Mouse (Mus musculus) ES-Bruce4 (cell line): ENCODE measurements around the gene Mettl15. TPM values are rescaled to one million over a fixed set of nuclear protein-coding genes. Genes with fewer than 3 reads are reported as not detected.

Experiments used
- H3K27ac ChIP-seq: 2 replicates; pipeline ENCODE4 v1.5.1; 2012; ENCODE audit warnings: low read length, inconsistent platforms; ENCODE audit not compliant: insufficient read depth
- H3K27me3 ChIP-seq: 2 replicates; pipeline ENCODE4 v1.6.1; 2012; ENCODE audit warnings: mild to moderate bottlenecking, low read length, inconsistent platforms; ENCODE audit not compliant: control insufficient read depth, poor library complexity, insufficient read depth, severe bottlenecking
- H3K36me3 ChIP-seq: 2 replicates; pipeline ENCODE4 v1.6.1; 2012; ENCODE audit warnings: inconsistent platforms, mild to moderate bottlenecking, low read length, moderate library complexity; ENCODE audit not compliant: control insufficient read depth, poor library complexity, insufficient read depth, severe bottlenecking
- H3K4me1 ChIP-seq: one replicate; pipeline ENCODE4 v1.8.1; 2011; ENCODE audit warnings: low read length; ENCODE audit not compliant: control insufficient read depth, insufficient read depth
- H3K4me3 ChIP-seq: 2 replicates; pipeline ENCODE4 v1.5.1; 2011; ENCODE audit warnings: low read depth, mild to moderate bottlenecking, low read length
- H3K9ac ChIP-seq: 2 replicates; pipeline ENCODE4 v1.6.1; 2012; ENCODE audit warnings: low read depth, mild to moderate bottlenecking, inconsistent platforms; ENCODE audit not compliant: poor library complexity, severe bottlenecking
- H3K9me3 ChIP-seq: replicated peaks from 2 replicates; pipeline ENCODE4 v1.6.1; 2012; ENCODE audit warnings: mild to moderate bottlenecking, low read length, inconsistent platforms; ENCODE audit not compliant: control insufficient read depth, poor library complexity, insufficient read depth, severe bottlenecking
- CTCF ChIP-seq: IDR thresholded peaks from one replicate; pipeline ENCODE4 v1.8.1; 2011; ENCODE audit warnings: low read depth, low read length
- EP300 ChIP-seq: IDR thresholded peaks from 2 replicates; pipeline ENCODE4 v1.6.1; 2011; ENCODE audit warnings: low read depth, low read length; ENCODE audit not compliant: insufficient read depth
- POLR2A ChIP-seq: IDR thresholded peaks from one replicate; pipeline ENCODE4 v1.8.1; 2011; ENCODE audit warnings: low read length; ENCODE audit not compliant: insufficient read depth
- polyA plus RNA-seq: library from polyadenylated mRNA; stranded (reverse); fragments of >200 nt; gene quantifications from 2 replicates; pipeline ENCODE4 v1.2.4, GENCODE M21; 2011; ENCODE audit warnings: low read depth; ENCODE audit not compliant: missing spikeins, insufficient read depth, insufficient read length

Mettl15 gene
- polyA plus RNA-seq, 1 experiment: 11.0 TPM

DNA sequence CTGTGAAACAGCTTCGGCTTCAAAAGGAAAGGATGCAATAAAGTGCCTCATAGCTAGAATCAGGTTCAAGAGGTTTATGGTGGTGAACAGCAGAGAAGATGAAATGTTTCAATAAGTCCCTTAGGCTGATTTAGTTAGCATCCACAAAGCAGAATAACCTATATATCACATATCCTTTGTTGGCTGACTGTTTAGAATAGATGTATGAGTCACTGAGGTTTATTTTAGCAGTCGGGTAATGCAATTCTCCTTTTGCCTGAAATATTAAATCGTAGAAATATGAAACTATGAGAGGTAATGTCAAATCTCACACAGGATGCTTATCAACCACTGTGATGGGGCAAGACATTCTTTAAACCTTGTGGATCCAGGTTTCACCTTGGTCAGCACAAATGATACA, 149.8 kb downstream of the Mettl15 start:
- Histone ChIP-seq H3K9me3 (no peaks in the 10 kb centered on the region), H3K9ac (no peak overlapping the region), H3K36me3 (no peaks in the 10 kb centered on the region), H3K4me1 (no peaks in the 10 kb centered on the region), H3K27ac (no peak overlapping the region), H3K27me3 (no peaks in the 10 kb centered on the region), H3K4me3 (no peak overlapping the region)
- TF ChIP-seq POLR2A: no peak
- TF ChIP-seq EP300: no peak

DNA sequence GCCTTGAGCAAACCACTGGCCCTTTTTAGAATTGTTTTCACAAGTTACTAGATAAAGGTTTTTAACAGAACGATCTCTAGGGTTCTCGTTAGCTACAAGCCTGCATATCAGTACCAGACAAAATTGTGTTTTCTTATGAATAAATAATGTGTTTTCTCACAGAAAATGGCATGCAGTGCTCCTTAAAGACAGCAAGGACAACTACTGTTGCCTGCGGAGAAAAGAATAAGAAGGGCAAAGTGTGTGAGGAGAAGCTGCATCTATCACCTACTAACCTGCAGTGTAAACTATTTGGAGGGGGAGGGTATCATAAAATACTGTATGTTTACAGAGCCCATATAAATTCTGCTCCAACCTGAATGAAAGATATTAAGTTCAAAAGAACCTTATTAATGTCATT, 150.6 kb downstream of the Mettl15 start:
- H3K4me3 ChIP-seq: no peak overlapping the region
- no peak overlapping the region for H3K9ac ChIP-seq
- no peaks in the 10 kb centered on the region for H3K27me3 ChIP-seq
- H3K27ac ChIP-seq: no peak overlapping the region
- no peaks in the 10 kb centered on the region for H3K36me3 ChIP-seq
- H3K9me3 ChIP-seq: no peaks in the 10 kb centered on the region
- H3K4me1 ChIP-seq: no peaks in the 10 kb centered on the region
- TF ChIP-seq CTCF: no peak
- TF ChIP-seq POLR2A: no peak
- TF ChIP-seq EP300: no peak

DNA sequence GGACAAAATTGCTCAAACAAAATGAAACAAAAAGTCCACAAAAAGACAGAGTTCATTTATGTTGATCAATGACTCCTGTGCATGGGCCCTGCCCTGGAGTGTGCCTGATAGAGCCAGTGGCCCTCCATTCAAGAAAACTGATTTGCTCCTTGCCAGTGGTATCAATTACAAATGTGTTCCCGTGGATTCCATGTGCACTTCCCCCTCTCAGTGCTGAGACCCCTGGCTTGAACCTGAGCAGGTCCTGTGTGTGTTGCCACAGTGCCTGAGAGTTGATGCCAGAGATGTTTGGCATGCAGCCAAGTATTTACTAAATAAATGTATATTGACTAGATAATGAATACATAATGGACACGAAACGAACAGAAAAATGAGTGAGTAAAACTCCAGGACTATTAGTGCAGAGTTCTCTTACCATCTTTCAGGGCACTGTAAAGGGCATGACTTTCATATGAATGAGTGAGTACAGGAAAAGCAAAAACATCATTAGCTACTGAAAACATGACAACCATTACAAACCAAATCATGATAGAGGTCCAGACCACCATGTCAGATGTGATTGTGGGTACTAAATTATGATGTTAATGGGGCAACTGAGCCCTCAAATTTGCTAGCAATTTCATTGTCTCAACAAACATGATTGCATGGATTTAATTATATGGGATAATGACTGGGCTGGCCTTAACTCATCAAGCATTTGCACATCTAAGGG, 174.6 kb downstream of the Mettl15 start:
- no peak overlapping the region for H3K9ac ChIP-seq
- no peaks in the 10 kb centered on the region for H3K27me3 ChIP-seq
- no peaks in the 10 kb centered on the region for H3K9me3 ChIP-seq
- H3K4me1 ChIP-seq: no peaks in the 10 kb centered on the region
- TF ChIP-seq EP300: no peak
- no peak for TF ChIP-seq POLR2A
- TF ChIP-seq CTCF: no peak
- H3K27ac ChIP-seq: no peak overlapping the region
- no peak overlapping the region for H3K4me3 ChIP-seq
- no peaks in the 10 kb centered on the region for H3K36me3 ChIP-seq

- Histone ChIP-seq H3K4me1 (no peaks in the 10 kb centered on the region), H3K9me3 (peaks cover 17% of the 10 kb centered on the region), H3K4me3 (no peak overlapping the region), H3K9ac (no peak overlapping the region), H3K36me3 (peaks cover 2% of the 10 kb centered on the region; the same call in 1 of the 2 replicates), H3K27me3 (no peaks in the 10 kb centered on the region), H3K27ac (no peak overlapping the region)
- TF ChIP-seq EP300: no peak
- no peak for TF ChIP-seq POLR2A
Observed at GRCm38 (mm10) chr2:109049686-109050085, 230.9 kb downstream of the Mettl15 start.

Other genes starting within 250 kb of the Mettl15 start
- 46.6 and 49.9 TPM in 2 replicates for gene Kif18a, start within 50 bp of the Mettl15 start, polyA plus RNA-seq